In the genomic region with DNA sequence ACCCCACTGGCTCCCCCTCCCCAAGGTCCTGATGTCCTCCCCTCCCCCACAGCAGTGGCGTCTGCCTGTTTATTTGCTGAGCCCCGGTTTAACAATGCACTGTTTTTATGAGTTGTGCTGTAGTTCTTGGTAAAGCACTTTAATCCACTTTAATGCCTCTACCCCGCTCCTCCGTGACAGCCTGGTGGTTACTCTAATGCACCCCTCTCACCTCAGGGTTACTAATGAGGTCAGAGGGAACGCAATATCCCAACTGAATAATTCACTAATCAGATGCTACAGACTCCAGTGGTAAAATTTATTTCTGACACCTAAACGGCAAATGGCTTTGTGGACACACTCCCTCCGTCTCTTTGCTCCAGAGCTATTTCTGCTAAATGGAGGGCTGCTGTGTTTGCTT, we compare ENCODE assay signal across 21 mouse cellular contexts.
"Had no signal": no experiment of that assay in that cellular context is flagged by ENCODE, and none has a peak within 500 bp of the region (broad histone marks: within the 10 kb centered on the region; RNA-seq: fewer than 3 reads in every experiment).

No protein-coding gene starts in this region.

- H3K9ac ChIP-seq: liver, embryonic 13.5 days; liver, embryonic 15.5 days; liver, postnatal 0 days; lung, embryonic 15.5 days; midbrain, embryonic 12.5 days had no signal

- DNase-seq: liver; liver, embryonic 13.5 days; liver, postnatal 0 days; lung, adult 2 months; lung, postnatal 14 days; lung, postnatal 36 days; retina, postnatal 1 day; right cerebral cortex, adult 18-20 months; right cerebral cortex, postnatal 25 days; right cerebral cortex, postnatal 4 days; spleen, adult 18-20 months; thymus, adult 18-20 months; thymus, postnatal 14 days; thymus, postnatal 36 days had no signal

- H3K4me1 ChIP-seq: liver, embryonic 13.5 days; liver, embryonic 15.5 days; lung, embryonic 15.5 days; megakaryocyte, embryonic 14.5 days had no signal

- H3K27ac ChIP-seq: liver, embryonic 13.5 days; liver, embryonic 15.5 days; lung, embryonic 15.5 days; macrophage; midbrain, embryonic 12.5 days had no signal

- H3K4me3 ChIP-seq: liver, embryonic 13.5 days; liver, embryonic 15.5 days; lung, embryonic 15.5 days; megakaryocyte, embryonic 14.5 days; midbrain, embryonic 12.5 days had no signal

- H3K36me3 ChIP-seq: liver, embryonic 13.5 days; liver, embryonic 15.5 days; lung, embryonic 15.5 days; midbrain, embryonic 12.5 days had no signal

- H3K9me3 ChIP-seq: liver, embryonic 13.5 days; liver, embryonic 15.5 days; lung, embryonic 15.5 days; megakaryocyte, embryonic 14.5 days; midbrain, embryonic 12.5 days had no signal

- H3K4me2 ChIP-seq: liver, embryonic 11.5 days; liver, embryonic 13.5 days; liver, embryonic 15.5 days; lung, embryonic 15.5 days; midbrain, embryonic 12.5 days had no signal

- ATAC-seq: liver, postnatal 0 days; lung, postnatal 0 days had no signal
